Mouse (Mus musculus) adrenal gland, postnatal 4 days (tissue): ENCODE data around the gene Nos1. TPM values are rescaled to one million over a fixed set of nuclear protein-coding genes. Genes with fewer than 3 reads are reported as not detected.

Source experiments
- DNase-seq, 2 experiments: peaks; one replicate each; pipeline ENCODE4 v3.0.0; 2021 to 2022; ENCODE audit warnings: low spot score in 2 of 2, mixed read lengths in 2 of 2
- total RNA-seq, 2 experiments: library from RNA; stranded (reverse); gene quantifications; 2 replicates each; pipeline ENCODE4 v1.2.3; 2021

The Nos1 gene
- total RNA-seq, 2 experiments from 2014 or later, result 1.1 to 1.3 TPM

DNA sequence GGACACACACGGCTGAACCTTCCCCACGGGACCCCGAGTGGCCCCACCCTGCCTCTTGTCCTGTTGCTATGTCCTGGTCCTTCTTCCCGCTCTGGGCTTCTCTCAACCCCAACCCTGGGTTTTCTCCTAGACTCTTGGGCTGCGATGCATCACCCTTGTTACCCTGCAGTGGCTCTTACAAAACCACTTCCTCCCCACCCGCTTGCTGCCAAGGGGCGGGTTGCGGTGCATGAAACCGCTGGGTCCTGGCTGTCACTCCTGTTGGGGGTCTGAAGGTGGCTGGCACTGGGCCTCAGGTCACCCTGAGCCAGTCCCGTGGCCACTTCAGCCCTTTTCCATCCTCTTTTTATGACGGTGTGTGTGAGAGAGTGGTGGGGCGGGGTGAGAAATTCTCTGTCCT, 173.1 kb downstream of the Nos1 start:
- no peak for DNase-seq

DNA sequence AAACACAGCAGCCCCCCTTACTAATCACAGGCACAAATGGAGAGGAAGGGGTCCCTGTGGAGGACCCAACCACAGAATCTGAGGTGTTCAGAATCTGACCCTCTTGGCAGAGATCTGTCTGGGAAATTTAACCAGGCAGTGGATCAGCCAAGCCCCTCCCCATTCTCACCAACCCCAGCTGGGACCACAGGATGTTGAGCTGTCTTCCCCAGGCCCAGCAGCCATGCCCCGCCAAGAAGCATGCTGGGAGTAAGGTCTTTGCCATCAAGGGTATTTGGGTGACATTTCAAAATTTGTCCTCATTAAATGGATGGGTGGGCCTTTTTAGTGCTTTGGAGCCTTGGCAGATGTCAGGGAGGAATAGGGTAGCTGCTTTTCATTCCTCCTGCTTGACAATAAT, 173.6 kb downstream of the Nos1 start:
- no peak for DNase-seq

DNA sequence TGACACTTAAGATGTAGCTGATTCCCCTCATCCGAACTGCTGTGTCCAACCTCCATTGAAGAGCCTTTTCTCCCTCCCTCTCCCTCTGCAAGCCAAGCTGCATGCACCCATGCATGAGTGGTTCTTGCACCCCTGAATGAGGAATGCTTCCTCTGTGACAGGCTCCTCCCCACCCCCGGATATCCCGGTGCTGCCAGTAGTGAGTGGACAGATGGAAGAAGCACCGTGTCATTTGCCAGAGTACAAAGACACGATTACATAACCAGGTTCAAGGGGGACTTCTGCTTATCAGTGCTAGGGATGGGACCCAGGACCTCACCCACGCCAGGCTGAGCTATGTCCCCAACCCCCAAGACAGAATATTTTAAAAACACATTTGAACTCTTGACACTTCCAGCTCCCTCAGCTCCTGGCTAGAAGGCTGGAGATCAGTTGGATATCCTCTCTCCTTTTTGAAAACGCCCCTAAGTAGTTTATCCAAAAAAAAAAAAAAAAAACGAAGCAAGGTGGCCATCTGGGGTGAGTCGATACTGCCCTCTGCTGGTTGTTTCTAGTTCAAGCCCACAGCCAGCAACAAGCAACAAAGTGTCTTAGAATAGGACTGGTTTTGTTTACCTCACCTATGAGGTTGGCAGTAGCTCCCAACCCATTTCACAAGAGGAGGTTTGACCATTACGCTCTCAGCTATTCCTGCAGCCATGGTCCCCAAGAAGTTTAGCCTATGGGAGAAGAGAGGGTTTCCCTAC, 175.0 kb downstream of the Nos1 start:
- DNase-seq, result no peak

DNA sequence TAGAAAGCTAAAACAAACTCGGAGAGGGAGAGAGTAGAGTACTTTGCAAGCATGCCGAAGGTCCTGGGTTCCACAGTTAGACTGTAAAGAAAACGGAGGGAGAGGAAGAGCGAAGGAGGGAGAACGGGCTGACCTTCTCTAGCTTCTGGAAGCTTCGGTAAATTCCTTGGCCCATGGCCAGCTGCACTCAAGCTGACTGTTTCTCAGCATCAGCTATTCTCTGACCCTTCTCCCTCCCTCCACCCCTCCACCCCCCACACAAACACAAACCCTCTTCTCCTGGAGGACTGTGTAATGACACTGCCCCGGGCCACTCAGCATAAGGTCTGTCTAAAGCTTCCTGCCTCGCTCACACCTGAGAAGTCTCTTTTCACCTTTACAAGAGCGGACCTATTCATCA, 183.9 kb downstream of the Nos1 start:
- no peak for DNase-seq

DNA sequence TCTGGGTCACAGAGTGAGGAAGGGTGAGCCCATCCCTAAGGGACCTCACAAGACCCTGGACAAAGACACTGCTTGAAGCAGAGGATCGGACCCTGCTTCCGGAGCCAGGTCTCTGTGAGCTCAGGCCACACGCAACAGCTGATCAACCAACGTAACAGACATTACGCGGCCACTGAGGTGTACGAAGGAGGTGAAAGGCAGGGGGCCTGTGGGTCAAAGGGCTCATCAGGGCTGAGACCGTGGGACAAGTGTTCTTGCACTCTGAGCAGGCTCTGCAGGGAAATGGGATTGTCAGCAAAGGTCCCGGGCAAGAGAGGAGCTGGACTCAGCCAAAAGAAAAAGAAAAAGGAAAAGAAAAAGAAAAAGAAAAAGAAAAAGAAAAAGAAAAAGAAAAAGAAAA, 186.1 kb downstream of the Nos1 start:
- DNase-seq, result no peak

DNA sequence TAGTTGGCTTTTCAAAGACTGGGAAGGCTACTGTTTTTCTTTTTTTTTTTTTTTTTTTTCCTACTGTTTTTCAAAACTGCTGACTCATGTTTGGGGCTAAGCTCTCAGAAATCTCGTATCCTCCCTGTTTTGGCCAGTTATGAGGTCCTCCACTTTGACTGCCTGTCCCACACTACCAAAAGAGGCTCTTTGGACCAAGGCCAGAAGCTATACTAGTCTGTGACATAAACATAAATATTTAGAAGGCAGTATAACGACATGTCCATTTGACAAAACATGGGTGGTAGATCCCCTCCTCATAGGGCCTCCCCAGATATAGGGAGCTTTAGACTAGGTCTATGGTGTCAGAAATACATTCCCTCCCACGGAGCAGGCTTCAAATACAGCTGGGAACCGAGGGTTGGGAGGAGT, 186.8 kb downstream of the Nos1 start:
- DNase-seq, result no peak

DNA sequence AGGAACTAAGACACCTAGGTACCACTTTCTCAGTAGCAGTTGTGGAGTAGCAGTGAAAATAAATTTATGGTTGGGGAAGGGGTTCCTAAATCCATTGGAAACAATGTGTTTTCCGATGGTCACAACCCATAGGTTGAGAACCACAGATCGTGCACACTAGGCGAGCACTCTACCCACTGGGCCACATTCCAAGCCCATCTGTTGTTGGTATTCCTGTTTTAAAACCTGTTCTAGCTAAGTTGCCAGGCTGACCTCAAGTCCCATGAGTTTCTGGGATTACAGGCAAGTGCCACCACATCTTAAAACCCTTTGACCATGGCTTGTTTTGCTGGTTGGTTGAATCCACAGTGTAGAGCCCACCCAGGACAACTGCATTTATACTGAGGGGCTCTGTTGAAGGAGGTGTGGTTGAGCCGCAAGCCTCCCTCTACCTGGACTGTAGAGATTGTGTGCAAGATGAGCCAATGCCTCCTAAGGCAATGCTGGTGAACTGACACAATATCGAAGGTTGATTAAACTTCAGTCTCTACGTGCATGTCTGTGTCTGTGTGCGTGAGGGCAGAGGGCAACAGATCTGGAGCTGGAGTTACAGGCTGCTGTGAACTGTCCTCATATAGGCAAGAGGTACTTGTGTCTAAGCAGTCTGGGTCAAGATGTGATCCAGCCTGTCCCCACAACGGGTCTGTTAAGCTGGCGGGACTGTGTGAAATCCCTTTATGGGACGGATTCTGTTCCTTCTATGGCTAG, 189.0 kb downstream of the Nos1 start:
- no peak for DNase-seq

DNA sequence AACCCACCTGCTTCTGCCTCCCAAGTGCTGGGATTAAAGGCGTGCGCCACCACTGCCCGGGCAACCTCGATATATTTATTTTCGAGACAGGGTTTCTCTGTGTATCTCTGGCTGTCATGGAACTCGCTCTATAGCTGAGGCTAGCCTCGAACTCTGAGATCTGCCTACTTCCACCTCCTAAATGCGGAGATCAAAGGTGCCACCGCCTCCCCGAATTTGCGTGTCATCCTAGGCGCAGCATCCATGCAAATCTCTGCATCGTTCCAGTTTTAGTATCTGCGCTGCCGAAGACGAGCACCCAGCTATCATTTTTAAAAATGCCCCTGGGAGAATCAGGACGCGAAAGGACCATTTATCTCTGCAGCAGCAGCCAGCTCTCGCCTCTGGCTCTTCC, 195.4 kb downstream of the Nos1 start:
- no peak for DNase-seq

DNA sequence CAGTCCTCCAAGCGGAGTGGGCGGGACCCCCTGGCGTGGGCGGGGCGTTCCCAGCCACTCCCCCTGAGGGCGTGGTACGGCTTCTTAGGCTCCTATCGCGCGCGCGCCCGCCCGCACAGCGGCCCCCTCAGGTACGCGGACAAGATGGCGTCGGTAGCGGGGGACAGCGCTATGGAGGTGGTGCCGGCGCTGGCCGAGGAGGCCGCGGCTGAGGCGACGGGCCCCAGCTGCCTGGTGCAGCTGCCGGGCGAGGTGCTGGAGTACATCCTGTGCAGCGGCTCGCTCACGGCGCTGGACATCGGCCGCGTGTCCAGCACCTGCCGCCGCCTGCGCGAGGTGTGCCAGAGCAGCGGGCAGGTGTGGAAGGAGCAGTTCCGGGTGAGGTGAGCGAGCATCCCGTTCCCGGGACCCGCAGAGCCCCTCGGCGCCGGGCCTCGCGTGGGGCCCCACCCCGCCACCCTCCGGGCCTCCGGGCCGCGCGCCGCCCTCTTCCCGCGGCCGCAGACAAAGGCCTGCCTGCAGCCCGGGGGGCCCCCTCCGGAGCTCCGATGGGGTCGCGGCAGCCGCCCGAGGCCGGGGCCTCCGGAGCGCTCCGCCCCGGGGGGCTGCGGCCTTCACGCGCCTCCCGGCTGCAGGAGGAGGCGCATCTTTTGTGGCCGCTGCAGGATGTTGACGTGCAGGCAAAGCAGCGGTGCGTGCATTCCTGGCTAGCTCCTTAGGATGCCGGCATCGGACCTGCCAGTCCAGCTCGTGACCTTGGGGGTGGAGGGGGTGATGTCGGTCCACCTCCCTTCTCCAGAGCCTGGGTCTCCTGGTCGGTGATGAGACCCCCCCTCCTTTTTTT, 196.0 kb downstream of the Nos1 start, which contains the start of gene Fbxo21:
Gene Fbxo21 (plus strand): TSS at position 74 of the 844 bp plus-strand sequence.
- peak; percentile 93 to 96 for DNase-seq

DNA sequence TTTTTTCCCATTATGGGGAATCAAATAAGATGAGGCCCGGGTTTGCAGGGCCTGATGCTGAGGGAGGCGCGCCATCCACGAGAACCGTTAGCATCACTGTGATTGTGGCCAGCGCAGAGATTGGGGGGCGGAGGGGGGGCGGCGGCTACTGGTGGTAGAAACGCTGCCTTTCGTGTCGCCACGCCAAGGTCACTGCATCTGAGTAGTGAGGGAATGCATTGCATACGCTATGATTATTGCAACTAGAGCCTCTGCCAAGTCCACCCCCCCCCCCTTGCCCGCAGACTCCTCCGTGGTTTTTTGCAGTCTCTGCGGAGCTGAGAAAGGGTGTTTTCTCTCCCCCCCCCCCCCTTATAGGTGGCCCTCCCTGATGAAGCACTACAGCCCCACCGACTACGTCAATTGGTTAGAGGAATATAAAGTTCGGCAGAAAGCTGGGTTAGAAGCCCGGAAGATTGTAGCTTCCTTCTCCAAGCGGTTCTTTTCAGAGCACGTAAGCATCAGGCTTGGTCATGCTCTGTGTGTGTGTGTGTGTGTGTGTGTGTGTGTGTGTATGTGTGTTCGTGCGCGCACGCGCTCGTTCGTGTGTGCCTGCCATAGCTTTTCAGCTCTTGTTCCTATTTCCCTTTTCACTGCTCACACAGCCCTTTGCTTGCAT, 196.8 kb downstream of the Nos1 start:
- DNase-seq, result no peak

DNA sequence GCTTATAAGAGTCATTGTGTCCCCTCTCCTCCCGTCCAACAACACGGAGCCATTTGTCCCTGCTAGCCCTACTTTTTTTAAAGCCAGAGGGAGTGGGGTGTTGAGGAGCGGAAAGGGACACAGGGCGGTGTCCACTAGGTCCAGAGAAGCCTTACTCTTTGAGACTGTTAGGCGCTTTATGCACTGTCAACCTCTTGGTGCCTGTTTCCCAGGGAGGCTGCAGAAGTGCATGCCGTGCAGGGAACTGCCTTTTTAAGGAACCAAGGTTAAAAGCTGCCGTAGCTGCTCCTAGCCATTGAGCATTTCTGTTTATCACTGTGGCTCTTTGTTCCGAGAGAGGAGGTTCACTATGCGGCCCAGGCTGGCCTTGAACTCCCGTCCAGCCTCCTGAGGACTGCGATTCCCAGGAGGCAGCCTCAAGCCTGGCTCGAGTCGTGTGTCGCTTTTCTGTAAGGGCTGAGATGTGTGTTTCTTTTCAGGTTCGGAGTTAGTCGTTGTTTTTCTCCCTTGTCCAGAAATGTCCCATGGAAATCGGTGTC, 197.4 kb downstream of the Nos1 start:
- no peak for DNase-seq

DNA sequence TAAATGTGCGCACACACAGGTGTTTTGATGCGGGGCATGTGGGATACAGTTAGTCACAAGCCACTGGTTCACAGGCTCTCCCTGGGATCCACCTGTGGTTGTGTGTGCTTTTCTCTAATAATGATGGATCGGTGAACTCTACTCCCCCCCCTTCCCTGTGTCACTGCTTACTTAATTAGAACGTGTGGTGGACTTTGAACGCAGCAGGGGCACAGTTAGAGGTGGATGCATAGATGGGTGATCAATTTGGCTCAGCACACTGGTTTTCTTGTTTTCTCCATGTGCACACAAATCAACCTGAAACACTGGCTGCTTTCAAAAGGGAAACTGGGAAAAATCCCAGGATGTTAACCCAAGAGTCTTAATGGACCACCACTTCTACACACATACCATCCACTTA, 198.2 kb downstream of the Nos1 start:
- DNase-seq, result no peak

DNA sequence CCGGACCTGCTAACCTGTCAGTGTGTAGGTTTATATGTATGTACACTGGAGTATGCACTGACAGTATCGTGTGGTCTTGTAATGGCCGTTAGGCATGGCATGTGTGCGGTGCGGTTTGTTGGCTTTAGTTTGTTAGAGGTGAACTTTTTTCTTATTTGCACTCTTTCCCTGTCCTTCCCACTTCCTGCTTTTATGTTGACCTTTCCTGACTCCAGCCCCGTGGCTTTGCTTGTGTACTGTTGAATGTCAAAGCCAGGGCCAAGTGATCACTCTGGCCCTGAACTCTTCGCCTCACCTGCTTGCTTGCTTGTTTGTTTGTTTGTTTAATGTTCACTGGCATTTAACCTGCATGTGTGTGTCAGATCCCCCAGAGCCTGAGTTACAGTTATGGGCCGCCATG, 200.1 kb downstream of the Nos1 start:
- no peak for DNase-seq

DNA sequence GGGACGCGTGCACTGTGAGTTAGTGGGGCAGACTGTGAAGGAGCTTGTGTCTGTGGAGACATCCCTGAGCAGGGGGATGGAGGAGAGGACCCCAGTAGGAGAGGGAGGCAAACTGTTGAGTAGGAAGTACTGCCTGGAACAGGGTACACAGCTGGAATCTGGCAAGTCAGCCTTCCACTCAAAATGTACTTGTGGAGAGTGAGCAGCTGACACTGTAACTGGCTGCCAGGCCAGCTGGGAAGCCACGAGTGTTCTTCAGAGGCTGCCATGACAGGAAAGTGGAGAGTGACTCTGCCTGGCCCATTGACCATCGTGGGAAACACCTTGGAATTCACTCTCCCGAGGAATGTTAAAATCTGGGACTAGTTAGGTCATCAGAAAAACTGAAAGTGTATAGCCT, 201.1 kb downstream of the Nos1 start:
- no peak for DNase-seq

DNA sequence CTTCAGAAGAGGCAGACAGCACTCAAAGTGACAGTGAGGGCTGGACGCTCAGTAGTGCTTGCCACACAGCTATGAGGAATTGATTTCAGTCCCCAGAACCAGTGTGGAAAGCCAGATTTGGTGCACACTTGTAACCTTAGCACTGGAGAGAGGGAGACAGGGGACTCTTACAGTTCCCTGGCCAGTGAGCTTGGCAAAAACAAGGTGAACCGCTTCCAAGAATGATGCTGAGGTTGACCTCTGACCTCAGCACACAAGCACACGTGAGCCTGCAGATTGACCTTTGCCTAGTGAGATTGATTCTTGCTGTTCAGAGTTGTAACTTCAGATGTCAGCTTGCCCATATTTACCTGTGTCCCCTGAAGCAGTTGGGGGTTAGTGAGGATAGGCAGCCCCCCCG, 205.5 kb downstream of the Nos1 start:
- DNase-seq, result no peak

DNA sequence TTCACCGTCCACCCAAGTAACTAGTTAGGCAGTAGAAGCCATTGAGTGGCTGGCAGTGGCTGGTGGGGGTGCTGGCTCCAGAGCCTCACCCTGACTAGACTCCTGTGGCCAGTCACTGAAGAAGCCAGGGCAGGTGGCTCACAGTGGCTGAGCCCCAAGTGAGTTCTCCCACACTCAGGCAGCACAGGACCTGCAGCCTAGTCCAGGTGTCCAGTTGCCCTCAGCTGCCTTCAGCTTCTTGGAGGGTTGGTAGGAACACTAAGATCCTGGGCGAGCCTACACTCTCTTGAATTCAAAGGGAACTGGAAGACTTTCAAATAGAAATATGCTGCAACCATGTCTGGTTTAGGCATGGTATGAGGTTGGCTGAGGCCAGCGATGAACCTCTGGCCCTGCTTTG, 207.1 kb downstream of the Nos1 start:
- DNase-seq, result no peak

DNA sequence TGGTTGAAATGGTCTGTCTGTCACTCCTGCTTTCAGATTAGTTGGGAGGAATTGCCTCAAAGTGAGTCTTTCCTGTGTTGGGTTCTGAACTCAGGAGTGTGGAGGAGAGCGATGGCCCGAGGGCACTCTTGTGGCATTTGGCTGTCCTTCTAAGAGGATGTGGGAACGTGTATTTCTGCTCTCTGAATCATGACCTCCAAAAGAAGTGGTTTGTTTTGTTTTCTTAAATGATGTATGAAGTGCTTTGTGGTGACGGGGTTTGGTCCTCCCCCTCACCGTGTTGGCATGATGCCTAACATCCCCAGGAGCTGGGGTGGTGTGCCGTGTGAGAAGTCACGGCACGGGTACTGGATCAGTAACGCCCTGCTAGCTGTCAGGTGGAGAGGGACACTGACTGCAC, 207.5 kb downstream of the Nos1 start:
- no peak for DNase-seq

DNA sequence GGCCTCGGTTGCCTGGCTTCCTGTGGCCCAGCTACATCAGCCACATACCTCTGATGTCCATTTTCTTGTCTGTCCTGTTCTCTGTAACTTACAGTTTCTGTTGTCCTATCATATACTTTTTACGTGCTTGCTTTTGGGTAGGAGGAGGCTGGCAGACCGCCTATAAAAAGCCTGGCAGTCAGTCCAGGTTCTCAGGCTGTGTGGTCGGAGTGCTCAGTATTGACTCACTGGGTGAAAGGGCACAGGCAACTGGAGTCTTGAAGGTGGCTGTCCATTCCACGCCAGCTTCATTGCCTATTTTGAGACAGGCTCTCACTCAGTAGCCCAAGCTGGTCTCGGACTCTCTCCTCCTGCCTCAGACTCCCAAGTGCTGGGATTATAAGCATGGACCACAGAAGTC, 208.9 kb downstream of the Nos1 start:
- DNase-seq, result no peak

DNA sequence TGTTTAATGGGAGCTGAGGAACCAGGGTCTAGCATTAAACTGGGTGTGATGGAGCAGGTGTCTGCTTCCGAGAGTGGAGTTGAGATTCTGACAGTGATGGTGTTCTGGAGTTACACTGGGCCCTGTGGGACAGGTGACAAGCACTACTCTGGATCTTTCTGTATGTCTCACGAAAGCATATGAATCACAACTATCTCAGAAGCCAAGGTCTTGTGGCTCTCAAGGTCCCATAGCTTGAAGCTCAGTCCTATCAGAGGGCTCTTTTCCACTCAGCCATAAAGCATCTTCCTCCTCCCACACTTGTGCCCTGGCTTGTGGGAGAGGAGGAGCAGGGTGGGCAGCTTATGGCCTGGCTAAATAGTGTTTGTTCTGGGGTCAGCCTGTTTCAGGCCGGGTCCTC, 210.1 kb downstream of the Nos1 start:
- no peak for DNase-seq

DNA sequence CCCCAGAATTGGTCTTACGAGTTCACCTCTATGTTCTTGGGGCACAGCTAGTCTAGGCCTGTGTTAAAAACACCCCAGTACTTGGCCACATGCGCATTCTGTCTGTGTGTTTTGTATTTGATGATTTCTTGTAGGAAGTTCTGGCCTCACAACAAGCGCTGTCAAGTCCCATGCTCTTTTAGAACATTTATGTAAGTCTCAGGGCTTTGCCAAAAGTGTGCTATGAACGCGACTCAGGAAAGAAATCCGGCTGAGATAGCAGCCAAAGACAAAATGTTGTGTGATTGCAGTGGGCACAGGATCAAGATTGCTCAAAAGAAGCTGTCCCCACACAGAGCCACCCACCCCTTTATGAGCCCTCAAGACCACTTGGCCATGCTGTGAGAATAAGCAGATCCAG, 212.7 kb downstream of the Nos1 start:
- no peak for DNase-seq

DNA sequence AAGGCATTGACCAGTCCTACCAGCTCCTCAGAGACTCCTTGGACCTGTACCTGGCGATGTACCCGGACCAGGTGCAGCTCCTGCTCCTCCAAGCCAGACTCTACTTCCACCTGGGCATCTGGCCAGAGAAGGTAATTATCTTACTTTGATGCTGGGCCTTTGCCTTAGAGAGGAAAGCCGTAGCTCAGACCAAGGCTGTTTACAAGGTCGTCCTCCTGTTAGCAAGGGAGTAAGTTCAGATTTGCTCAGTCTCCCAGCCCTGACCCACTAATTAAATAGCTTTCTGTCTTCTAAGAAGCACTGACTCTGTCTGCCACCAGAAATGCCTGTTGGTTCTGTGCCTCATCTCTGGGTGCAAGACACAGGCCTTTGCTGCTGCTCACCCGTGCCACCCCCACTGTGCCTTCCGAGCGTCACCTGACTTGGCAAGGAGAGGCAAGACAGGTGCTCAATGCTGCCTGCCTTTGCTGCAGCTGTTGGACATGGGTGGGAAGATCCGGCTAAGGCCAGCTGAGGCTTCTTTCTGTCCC, 214.6 kb downstream of the Nos1 start:
- DNase-seq, result no peak
